Mouse (Mus musculus): ENCODE results near the gene Cstf3. TPM values are rescaled to one million over a fixed set of nuclear protein-coding genes. Genes with fewer than 3 reads are reported as not detected.

The Cstf3 gene
- polyA plus RNA-seq (2015; fragmentation: Nextera tagmentation; extraction: Ambion mirVana), result 23.5 and 25.2 TPM in 2 replicates

GRCm38 (mm10) chr2:104590068-104590828, at the start of gene Cstf3:
Gene Cstf3, plus strand, starts transcription at chr2:104590523.

GRCm38 (mm10) chr2:104711585-104712485, 121.5 kb downstream of the Cstf3 start, which contains the start of gene Tcp11l1:
Gene Tcp11l1, minus strand, starts transcription at chr2:104712169.

Other genes starting within 250 kb of the Cstf3 start
- gene D430041D05Rik, start 179.5 kb upstream of the Cstf3 start, polyA plus RNA-seq (2015; fragmentation: Nextera tagmentation; extraction: Ambion mirVana), result 0.94 and 1.0 TPM in 2 replicates
- 21.7 and 26.6 TPM in 2 replicates for gene Hipk3, start 96.1 kb upstream of the Cstf3 start, polyA plus RNA-seq (2015; fragmentation: Nextera tagmentation; extraction: Ambion mirVana)
- 18.1 and 19.7 TPM in 2 replicates for gene Tcp11l1, start 121.6 kb downstream of the Cstf3 start, polyA plus RNA-seq (2015; fragmentation: Nextera tagmentation; extraction: Ambion mirVana)
- gene Pin1rt1, start 125.9 kb downstream of the Cstf3 start, polyA plus RNA-seq (2015; fragmentation: Nextera tagmentation; extraction: Ambion mirVana), result not detected in 2 replicates
- gene Depdc7, start 152.4 kb downstream of the Cstf3 start, polyA plus RNA-seq (2015; fragmentation: Nextera tagmentation; extraction: Ambion mirVana), result 3.0 and 3.5 TPM in 2 replicates
- 3.4 and 4.1 TPM in 2 replicates for gene Qser1, start 226.2 kb downstream of the Cstf3 start, polyA plus RNA-seq (2015; fragmentation: Nextera tagmentation; extraction: Ambion mirVana)